Mouse (Mus musculus): ENCODE results near the gene Ltk.

DNA sequence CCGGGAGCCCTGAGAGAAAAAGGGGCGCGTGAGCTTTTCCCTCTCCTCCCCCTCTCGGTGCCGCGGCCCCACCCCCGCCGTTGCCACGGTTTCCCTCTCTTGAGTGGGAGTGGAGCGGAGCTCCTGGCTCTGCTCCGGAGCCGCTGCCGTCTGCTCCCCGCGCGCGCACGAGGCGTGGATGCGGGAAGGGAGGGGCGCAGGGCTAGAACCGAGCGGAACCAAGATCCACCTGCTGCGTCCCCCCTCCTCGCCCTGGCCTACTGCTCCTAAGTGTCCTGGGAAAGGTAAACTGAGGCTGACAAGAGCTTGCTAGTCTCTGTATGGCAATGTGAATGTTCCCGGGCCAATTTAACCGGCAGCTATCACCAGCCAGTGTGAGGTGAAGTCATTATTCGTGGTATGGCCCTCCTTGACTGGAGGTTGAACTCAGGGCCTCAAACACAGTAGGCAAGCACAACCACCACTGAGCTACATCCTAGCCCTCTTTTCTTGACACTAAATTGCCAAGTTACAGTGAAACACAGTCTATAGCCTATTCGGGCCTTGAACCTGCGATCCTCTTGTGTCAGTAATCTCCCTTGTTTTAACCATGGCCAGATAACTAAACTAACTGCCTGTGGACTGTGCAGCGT is 16.9 kb downstream of the Ltk start:
- TF ChIP-seq CTCF (IDR thresholded peaks at IDR 0.05; ENCODE audit: borderline replicate concordance, insufficient read depth, low read length) (no peak), POLR2A (IDR thresholded peaks at IDR 0.05; ENCODE audit: low read depth, low read length) (no peak)

All from embryonic fibroblast, embryonic 13.5 days (primary cell).